Mouse (Mus musculus) stomach, postnatal 0 days (tissue): ENCODE data around the gene Senp7. TPM values are rescaled to one million over a fixed set of nuclear protein-coding genes. Genes with fewer than 3 reads are reported as not detected.

ENCODE experiments used
- ATAC-seq: fragments of 200-750 bp; cut with Nextera tagmentation; 2 replicates; pipeline ENCODE4 v1.8.0; 2017; ENCODE audit not compliant: low FRiP score, low TSS enrichment
- DNase-seq: peaks from one replicate; pipeline ENCODE4 v3.0.0-alpha.2; 2016; ENCODE audit warnings: low spot score
- H3K27ac ChIP-seq: fragments of 300-500 bp; sonication (generic); replicated peaks from 2 replicates; pipeline ENCODE4 v1.5.1; 2014; ENCODE audit warnings: mild to moderate bottlenecking, control low read depth
- H3K27me3 ChIP-seq: fragments of 300-500 bp; sonication (generic); 2 replicates; pipeline ENCODE4 v1.6.1; 2014; ENCODE audit warnings: low read length; ENCODE audit not compliant: control insufficient read depth, insufficient read depth
- H3K36me3 ChIP-seq: fragments of 300-500 bp; sonication (generic); 2 replicates; pipeline ENCODE4 v1.6.1; 2014; ENCODE audit warnings: low read length, mixed read lengths; ENCODE audit not compliant: control insufficient read depth, insufficient read depth
- H3K4me1 ChIP-seq: fragments of 300-500 bp; sonication (generic); replicated peaks from 2 replicates; pipeline ENCODE4 v1.6.1; 2014; ENCODE audit warnings: antibody characterized with exemption; ENCODE audit not compliant: control insufficient read depth, insufficient read depth
- H3K4me2 ChIP-seq: fragments of 300-500 bp; sonication (generic); replicated peaks from 2 replicates; pipeline ENCODE4 v1.6.1; 2014; ENCODE audit warnings: low read depth, mild to moderate bottlenecking, control low read depth, moderate library complexity
- H3K4me3 ChIP-seq: fragments of 300-500 bp; sonication (generic); 2 replicates; pipeline ENCODE4 v1.5.1; 2014; ENCODE audit warnings: low read depth, low read length, control low read depth
- H3K9ac ChIP-seq: fragments of 300-500 bp; sonication (generic); 2 replicates; pipeline ENCODE4 v1.6.1; 2014; ENCODE audit warnings: mild to moderate bottlenecking, low read length, control low read depth, mixed read lengths
- H3K9me3 ChIP-seq: fragments of 300-500 bp; sonication (generic); 2 replicates; pipeline ENCODE4 v1.6.1; 2016; ENCODE audit warnings: low read length; ENCODE audit not compliant: control insufficient read depth
- CTCF ChIP-seq: IDR thresholded peaks from 2 replicates; pipeline ENCODE4 v1.5.1; 2016; ENCODE audit warnings: antibody characterized with exemption, low read depth, mild to moderate bottlenecking, moderate library complexity
- EP300 ChIP-seq: optimal IDR thresholded peaks from 2 replicates; pipeline ENCODE3; 2016; ENCODE audit warnings: antibody characterized with exemption
- WGBS: fragments of 180-500 bp; shearing (Covaris S2); extraction: QIAGEN DNeasy Blood & Tissue Kit; methylation state at CpG from one replicate; pipeline ENCODE4 v1.1.7; 2014; 5-methylcytosine and 5-hydroxymethylcytosine counted together
- polyA plus RNA-seq: library from polyadenylated mRNA; unstranded; fragments of >200 nt; fragmentation: Nextera tagmentation; extraction: Ambion mirVana; gene quantifications from 2 replicates; pipeline ENCODE4 v1.2.1, GENCODE M21; 2015

The Senp7 gene
- polyA plus RNA-seq, 1 experiment from 2014 or later = 12.6 TPM

DNA sequence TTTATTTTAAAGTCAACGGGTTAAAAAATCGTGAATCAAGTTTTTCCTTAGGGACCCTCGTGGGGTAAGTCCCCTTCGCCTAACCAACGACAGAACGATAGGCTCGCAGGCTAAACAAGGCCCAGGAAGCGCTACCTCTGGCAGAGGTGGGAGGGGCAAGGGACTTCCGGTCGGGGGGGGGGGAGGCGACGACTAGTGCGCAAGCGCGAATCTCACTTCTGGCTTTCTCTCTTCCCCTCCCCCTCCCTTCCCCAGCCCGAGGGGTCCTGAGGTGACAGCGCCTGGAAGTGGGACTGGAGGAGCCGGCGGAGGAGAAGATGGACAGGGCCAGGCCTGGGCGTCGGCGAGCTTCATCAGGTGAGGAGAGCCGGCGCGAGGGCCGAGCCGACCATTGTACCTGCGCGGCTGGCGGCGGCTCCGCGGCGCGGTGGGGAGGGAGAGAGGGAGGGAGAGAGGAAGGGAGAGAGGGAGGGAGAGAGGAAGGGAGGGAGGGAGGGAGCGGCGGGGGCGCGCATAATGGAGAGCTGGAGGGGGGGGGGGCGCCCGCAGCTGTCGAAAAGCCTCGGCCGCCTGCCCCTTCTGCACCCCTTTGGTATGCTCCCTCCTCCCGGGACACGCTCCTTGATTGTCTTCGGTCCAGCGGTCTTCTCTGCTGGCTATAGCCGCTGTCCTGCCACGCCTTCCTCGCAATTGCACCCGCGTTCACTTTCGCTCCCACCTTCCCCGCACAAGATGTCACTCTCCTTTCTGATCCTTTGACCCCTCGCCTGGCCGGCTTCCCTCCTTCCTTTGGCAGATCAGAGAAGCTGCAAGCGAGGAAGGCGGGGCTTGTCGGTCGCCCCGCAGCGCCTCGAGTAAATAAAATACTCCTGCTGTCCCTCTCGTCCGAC, 27.3 kb downstream of the Senp7 start:
- no peaks in the 10 kb centered on the region for H3K36me3 ChIP-seq
- no peak for TF ChIP-seq CTCF
- no peak for TF ChIP-seq EP300
- no peaks in the 10 kb centered on the region for H3K27me3 ChIP-seq
- peak overlapping the region; percentile 55 for H3K4me2 ChIP-seq
- H3K27ac ChIP-seq = peak overlapping the region; percentile 91
- peak; percentile 91 for ATAC-seq
- peak overlapping the region; percentile 54 for H3K4me3 ChIP-seq
- peak; percentile 92 for DNase-seq
- H3K4me1 ChIP-seq = no peaks in the 10 kb centered on the region
- no peaks in the 10 kb centered on the region for H3K9me3 ChIP-seq
- under 1% methylated on average over 39 of the region's 66 CpGs for WGBS
- H3K9ac ChIP-seq = peak overlapping the region; percentile 61

DNA sequence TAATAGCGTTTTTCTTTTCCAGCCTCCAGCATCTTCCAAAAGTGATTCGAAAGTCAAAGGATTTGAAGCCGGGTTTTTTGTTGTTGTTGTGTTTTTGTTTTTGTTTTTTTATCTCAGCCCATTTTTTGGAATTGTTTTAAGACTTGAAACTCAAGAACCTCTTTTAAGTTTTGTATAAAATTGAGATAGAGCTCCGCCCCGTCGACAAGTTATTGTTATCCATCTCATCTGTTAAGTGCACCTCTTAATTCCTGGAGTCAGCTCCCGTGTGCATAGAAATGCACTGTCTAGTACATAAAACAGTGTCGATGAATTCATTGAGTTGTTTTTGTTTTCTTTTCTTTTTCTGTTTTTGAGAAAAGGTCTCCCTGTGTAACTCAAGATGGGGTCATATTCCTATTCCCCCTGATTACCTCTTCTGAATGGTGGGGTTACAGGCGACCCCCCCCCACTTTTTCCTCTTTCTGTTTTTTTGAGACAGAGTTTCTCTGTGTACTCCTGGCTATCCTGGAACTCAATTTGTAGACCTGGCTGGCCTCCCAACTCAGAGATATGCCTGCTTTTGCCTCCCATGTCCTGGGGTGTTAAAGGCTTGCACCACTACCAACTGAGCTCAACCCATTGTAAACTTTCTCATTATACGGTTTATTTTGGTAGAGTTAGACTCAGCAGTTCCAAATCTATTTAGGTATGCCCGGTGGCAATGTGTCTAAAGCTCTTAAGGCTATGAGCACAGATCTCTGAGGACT, 28.2 kb downstream of the Senp7 start:
- peak overlapping the region; percentile 54 for H3K4me3 ChIP-seq
- H3K9ac ChIP-seq = peak overlapping the region; percentile 61
- TF ChIP-seq CTCF (no peak), EP300 (no peak)
- no peaks in the 10 kb centered on the region for H3K27me3 ChIP-seq
- DNase-seq (no peak), ATAC-seq (no peak)
- peak overlapping the region; percentile 55 for H3K4me2 ChIP-seq
- H3K27ac ChIP-seq = peak overlapping the region; percentile 91
- 10% methylated on average over 11 of the region's 11 CpGs for WGBS
- H3K4me1 ChIP-seq = no peaks in the 10 kb centered on the region
- no peaks in the 10 kb centered on the region for H3K36me3 ChIP-seq
- no peaks in the 10 kb centered on the region for H3K9me3 ChIP-seq

DNA sequence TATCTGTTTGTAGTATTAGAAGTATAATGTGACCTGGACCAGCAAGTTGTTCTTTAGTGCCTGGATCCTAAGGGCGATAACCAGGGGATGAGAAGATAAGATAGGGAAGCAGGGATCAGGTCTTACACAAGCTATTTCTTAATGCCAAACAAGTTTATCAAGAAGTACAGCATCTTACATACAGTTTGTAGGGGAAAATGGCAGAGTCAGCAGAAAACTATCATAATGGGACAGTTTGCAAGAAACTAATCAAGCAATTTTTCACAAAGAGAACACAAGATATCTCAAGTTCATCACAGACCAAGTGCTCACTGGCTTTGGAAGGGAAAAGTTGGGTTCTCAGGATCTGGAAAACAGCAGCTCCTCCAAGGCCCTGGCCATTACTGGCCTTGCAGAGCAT, 31.3 kb downstream of the Senp7 start:
- no peak overlapping the region for H3K4me3 ChIP-seq
- WGBS = 76% methylated on average over 1 of the region's 1 CpGs
- H3K9ac ChIP-seq = no peak overlapping the region

DNA sequence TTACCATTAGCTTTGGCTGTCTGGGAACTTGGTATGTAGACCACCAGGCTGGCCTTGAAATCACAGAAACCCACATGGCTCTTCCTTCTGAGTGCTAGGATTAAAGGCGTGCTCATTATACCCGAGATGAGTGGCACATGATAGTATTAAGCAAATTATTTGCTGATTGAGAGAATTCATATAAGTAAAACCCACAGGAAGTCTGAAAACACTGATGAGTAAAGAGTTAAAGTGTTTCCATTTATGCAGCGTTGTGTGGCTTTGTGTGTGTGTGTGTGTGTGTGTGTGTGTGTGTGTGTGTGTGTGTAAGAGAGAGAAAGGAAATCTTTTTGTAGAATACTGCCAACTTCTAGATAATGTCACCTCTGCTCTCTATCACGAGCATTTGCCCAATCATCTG, 33.6 kb downstream of the Senp7 start:
- H3K27ac ChIP-seq = no peak overlapping the region
- no peaks in the 10 kb centered on the region for H3K9me3 ChIP-seq
- no peak for ATAC-seq
- no peak for TF ChIP-seq CTCF
- no peak for TF ChIP-seq EP300
- no peaks in the 10 kb centered on the region for H3K27me3 ChIP-seq
- H3K4me1 ChIP-seq = no peaks in the 10 kb centered on the region
- no peak overlapping the region for H3K4me3 ChIP-seq
- DNase-seq = no peak
- no peak overlapping the region for H3K4me2 ChIP-seq
- peaks cover 4% of the 10 kb centered on the region; the same call in 1 of the 2 replicates for H3K36me3 ChIP-seq
- no peak overlapping the region for H3K9ac ChIP-seq
- WGBS = 80% methylated on average over 4 of the region's 4 CpGs

More for the DNA sequence above, 31.3 kb downstream of the Senp7 start:
- Histone ChIP-seq H3K4me2 (no peak overlapping the region), H3K9me3 (no peaks in the 10 kb centered on the region), H3K4me1 (no peaks in the 10 kb centered on the region), H3K27ac (no peak overlapping the region), H3K36me3 (no peaks in the 10 kb centered on the region), H3K27me3 (no peaks in the 10 kb centered on the region)
- no peak for ATAC-seq
- no peak for DNase-seq
- TF ChIP-seq EP300 (no peak), CTCF (no peak)

DNA sequence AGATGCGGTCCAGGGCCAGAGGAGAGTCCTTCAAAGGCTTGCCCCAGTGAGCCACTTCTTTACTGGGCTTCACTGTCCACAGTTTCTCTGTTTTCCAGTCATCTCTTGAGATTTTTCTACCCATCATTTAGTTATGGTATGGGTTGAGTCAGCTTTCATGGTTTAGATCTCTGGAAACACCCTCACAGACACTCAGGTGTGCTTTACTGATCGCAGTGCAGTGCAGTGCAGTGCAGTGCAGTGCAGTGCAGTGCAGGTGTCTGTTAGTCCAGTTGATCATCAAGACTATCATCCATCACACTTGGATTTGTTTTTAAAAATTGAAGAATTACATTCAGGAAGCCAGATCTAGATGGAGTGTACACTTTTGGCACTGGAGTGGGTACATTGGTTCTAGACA, 38.2 kb downstream of the Senp7 start:
- TF ChIP-seq CTCF (no peak), EP300 (no peak)
- H3K4me2 ChIP-seq = no peak overlapping the region
- H3K4me3 ChIP-seq = no peak overlapping the region
- no peak overlapping the region for H3K9ac ChIP-seq
- ATAC-seq = no peak
- no peaks in the 10 kb centered on the region for H3K4me1 ChIP-seq
- H3K36me3 ChIP-seq = peaks cover 4% of the 10 kb centered on the region; the same call in 1 of the 2 replicates
- no peaks in the 10 kb centered on the region for H3K27me3 ChIP-seq
- WGBS = 100% methylated on average over 2 of the region's 2 CpGs
- H3K9me3 ChIP-seq = no peaks in the 10 kb centered on the region
- DNase-seq = no peak
- H3K27ac ChIP-seq = no peak overlapping the region
